Mouse (Mus musculus): ENCODE data around the gene Gm11487. TPM values are rescaled to one million over a fixed set of nuclear protein-coding genes. Genes with fewer than 3 reads are reported as not detected.
"Not testable (repeated sequence)": the region's sequence is repeated elsewhere in the genome, so short reads cannot be mapped to it uniquely, and the experiment has no call there.

The Gm11487 gene
- not detected in 2 replicates for polyA plus RNA-seq (2014; fragmentation: Nextera tagmentation; extraction: Ambion mirVana)

- not testable (repeated sequence) for H3K27me3 ChIP-seq (replicated peaks; ENCODE audit: control insufficient read depth, insufficient read depth, low read length); H3K27ac ChIP-seq (ENCODE audit: low read depth, low read length); H3K9ac ChIP-seq (ENCODE audit: low read depth, low read length); H3K4me1 ChIP-seq (replicated peaks; ENCODE audit: control insufficient read depth, insufficient read depth, low read length); H3K36me3 ChIP-seq (ENCODE audit: control insufficient read depth, insufficient read depth, low read length); H3K9me3 ChIP-seq (ENCODE audit: control insufficient read depth, low read length); H3K4me2 ChIP-seq; H3K4me3 ChIP-seq (ENCODE audit: low read depth, low read length); DNase-seq (ENCODE audit: low spot score); ATAC-seq (replicated peaks; ENCODE audit: low FRiP score)
- 83% methylated on average over 3 of the region's 4 CpGs for WGBS
These were observed at the start of gene Gm11487 for GRCm38 (mm10) chr4:73404972-73405371. Gene Gm11487, minus strand, starts transcription at chr4:73405072.

GRCm38 (mm10) chr4:73444715-73445114 lies 39.8 kb upstream of the Gm11487 start:
- Histone ChIP-seq H3K27ac (ENCODE audit: low read depth, low read length) (no peak overlapping the region), H3K27me3 (replicated peaks; ENCODE audit: control insufficient read depth, insufficient read depth, low read length) (no peaks in the 10 kb centered on the region), H3K9ac (ENCODE audit: low read depth, low read length) (no peak overlapping the region), H3K4me2 (no peak overlapping the region), H3K4me3 (ENCODE audit: low read depth, low read length) (no peak overlapping the region), H3K9me3 (ENCODE audit: control insufficient read depth, low read length) (no peaks in the 10 kb centered on the region), H3K36me3 (ENCODE audit: control insufficient read depth, insufficient read depth, low read length) (no peaks in the 10 kb centered on the region), H3K4me1 (replicated peaks; ENCODE audit: control insufficient read depth, insufficient read depth, low read length) (no peaks in the 10 kb centered on the region)
- ATAC-seq (replicated peaks; ENCODE audit: low FRiP score), result no peak
- WGBS, result 55% methylated on average over 7 of the region's 7 CpGs
- DNase-seq (ENCODE audit: low spot score), result no peak

GRCm38 (mm10) chr4:73442568-73442967 lies 37.7 kb upstream of the Gm11487 start:
- WGBS, result 56% methylated on average over 1 of the region's 1 CpGs
- Histone ChIP-seq H3K27ac (ENCODE audit: low read depth, low read length) (no peak overlapping the region), H3K9me3 (ENCODE audit: control insufficient read depth, low read length) (no peaks in the 10 kb centered on the region), H3K9ac (ENCODE audit: low read depth, low read length) (no peak overlapping the region), H3K27me3 (replicated peaks; ENCODE audit: control insufficient read depth, insufficient read depth, low read length) (no peaks in the 10 kb centered on the region), H3K36me3 (ENCODE audit: control insufficient read depth, insufficient read depth, low read length) (no peaks in the 10 kb centered on the region), H3K4me3 (ENCODE audit: low read depth, low read length) (no peak overlapping the region), H3K4me1 (replicated peaks; ENCODE audit: control insufficient read depth, insufficient read depth, low read length) (no peaks in the 10 kb centered on the region), H3K4me2 (no peak overlapping the region)
- ATAC-seq (replicated peaks; ENCODE audit: low FRiP score), result no peak
- no peak for DNase-seq (ENCODE audit: low spot score)

GRCm38 (mm10) chr4:73425903-73426302 lies 21.0 kb upstream of the Gm11487 start:
- 83% methylated on average over 3 of the region's 3 CpGs for WGBS
- H3K27ac ChIP-seq (ENCODE audit: low read depth, low read length), result no peak overlapping the region
- ATAC-seq (replicated peaks; ENCODE audit: low FRiP score) (no peak), DNase-seq (ENCODE audit: low spot score) (no peak)
- H3K4me3 ChIP-seq (ENCODE audit: low read depth, low read length), result no peak overlapping the region
- no peaks in the 10 kb centered on the region for H3K36me3 ChIP-seq (ENCODE audit: control insufficient read depth, insufficient read depth, low read length)
- H3K4me1 ChIP-seq (replicated peaks; ENCODE audit: control insufficient read depth, insufficient read depth, low read length), result no peaks in the 10 kb centered on the region
- no peaks in the 10 kb centered on the region for H3K9me3 ChIP-seq (ENCODE audit: control insufficient read depth, low read length)
- H3K27me3 ChIP-seq (replicated peaks; ENCODE audit: control insufficient read depth, insufficient read depth, low read length), result no peaks in the 10 kb centered on the region
- no peak overlapping the region for H3K9ac ChIP-seq (ENCODE audit: low read depth, low read length)
- H3K4me2 ChIP-seq, result no peak overlapping the region

- no peak overlapping the region for H3K4me2 ChIP-seq
- H3K4me3 ChIP-seq (ENCODE audit: low read depth, low read length), result no peak overlapping the region
- ATAC-seq (replicated peaks; ENCODE audit: low FRiP score), result no peak
- H3K27ac ChIP-seq (ENCODE audit: low read depth, low read length), result no peak overlapping the region
- H3K9me3 ChIP-seq (ENCODE audit: control insufficient read depth, low read length), result no peaks in the 10 kb centered on the region
- WGBS, result 88% methylated on average over 12 of the region's 12 CpGs
- H3K27me3 ChIP-seq (replicated peaks; ENCODE audit: control insufficient read depth, insufficient read depth, low read length), result no peaks in the 10 kb centered on the region
- H3K9ac ChIP-seq (ENCODE audit: low read depth, low read length), result no peak overlapping the region
- H3K4me1 ChIP-seq (replicated peaks; ENCODE audit: control insufficient read depth, insufficient read depth, low read length), result no peaks in the 10 kb centered on the region
- H3K36me3 ChIP-seq (ENCODE audit: control insufficient read depth, insufficient read depth, low read length), result no peaks in the 10 kb centered on the region
- no peak for DNase-seq (ENCODE audit: low spot score)
These were observed 18.2 kb upstream of the Gm11487 start for GRCm38 (mm10) chr4:73423049-73423448.

- Histone ChIP-seq H3K27ac (ENCODE audit: low read depth, low read length) (no peak overlapping the region), H3K9me3 (ENCODE audit: control insufficient read depth, low read length) (no peaks in the 10 kb centered on the region), H3K9ac (ENCODE audit: low read depth, low read length) (no peak overlapping the region), H3K4me2 (no peak overlapping the region), H3K36me3 (ENCODE audit: control insufficient read depth, insufficient read depth, low read length) (no peaks in the 10 kb centered on the region), H3K4me3 (ENCODE audit: low read depth, low read length) (no peak overlapping the region), H3K4me1 (replicated peaks; ENCODE audit: control insufficient read depth, insufficient read depth, low read length) (no peaks in the 10 kb centered on the region), H3K27me3 (replicated peaks; ENCODE audit: control insufficient read depth, insufficient read depth, low read length) (no peaks in the 10 kb centered on the region)
- no peak for ATAC-seq (replicated peaks; ENCODE audit: low FRiP score)
- 83% methylated on average over 3 of the region's 3 CpGs for WGBS
- no peak for DNase-seq (ENCODE audit: low spot score)
These were observed 38.3 kb downstream of the Gm11487 start for GRCm38 (mm10) chr4:73366534-73366933.

Other genes with a start within 250 kb of the Gm11487 start
- not detected in 2 replicates for gene Gm11238, start 202.8 kb upstream of the Gm11487 start, polyA plus RNA-seq (2014; fragmentation: Nextera tagmentation; extraction: Ambion mirVana)
- not detected in 2 replicates for gene Gm11237, start 217.9 kb upstream of the Gm11487 start, polyA plus RNA-seq (2014; fragmentation: Nextera tagmentation; extraction: Ambion mirVana)
- not detected in 2 replicates for gene Gm11236, start 233.0 kb upstream of the Gm11487 start, polyA plus RNA-seq (2014; fragmentation: Nextera tagmentation; extraction: Ambion mirVana)